Comparison of ENCODE assay signal across 25 mouse cellular contexts in the genomic region with DNA sequence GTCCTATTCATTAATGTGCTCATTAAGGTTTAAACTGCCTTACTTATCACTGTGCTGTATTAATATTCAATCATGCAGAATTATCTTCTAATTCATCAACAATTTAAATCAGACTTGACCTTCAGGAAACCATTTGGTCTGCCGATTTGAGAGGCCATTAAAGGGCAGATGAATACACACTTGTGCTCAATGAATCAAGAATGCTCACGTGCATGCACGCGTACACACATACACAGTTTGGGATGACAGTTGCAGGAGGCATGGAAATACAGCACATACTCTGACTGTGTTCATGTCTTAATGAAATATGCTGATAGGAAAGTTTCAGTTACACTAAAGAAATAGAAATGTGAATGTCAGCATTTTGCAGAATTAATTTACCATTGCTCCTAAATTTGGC.
DNase-seq lines count a peak whose midpoint lies in the region; ATAC-seq lines count a peak whose summit lies in the region.
"Had no signal": no experiment of that assay in that cellular context is flagged by ENCODE, and none has a peak within 500 bp of the region (broad histone marks: within the 10 kb centered on the region; RNA-seq: fewer than 3 reads in every experiment).

No protein-coding gene starts in this region.

- no peak overlapping the region for H3K4me3 ChIP-seq in forebrain, embryonic 14.5 days (ENCODE audit: low read depth, low read length)
- no peak overlapping the region for H3K4me3 ChIP-seq in forebrain, embryonic 11.5 days (ENCODE audit: low read depth, low read length)
- H3K4me3 ChIP-seq in forebrain, embryonic 16.5 days (replicated peaks; ENCODE audit: low read length) = no peak overlapping the region
- H3K4me3 ChIP-seq: heart, embryonic 12.5 days; heart, embryonic 15.5 days; hindbrain, embryonic 10.5 days; hindbrain, embryonic 13.5 days had no signal

- ATAC-seq in forebrain, embryonic 14.5 days = peak; percentile 73
- ATAC-seq in forebrain, embryonic 11.5 days (replicated peaks; ENCODE audit: low FRiP score) = no peak
- peak; percentile 71 for ATAC-seq in forebrain, embryonic 16.5 days
- ATAC-seq: intestine, postnatal 0 days had no signal

- no peaks in the 10 kb centered on the region for H3K27me3 ChIP-seq in forebrain, embryonic 14.5 days (replicated peaks; ENCODE audit: control insufficient read depth, insufficient read depth, low read length)
- no peaks in the 10 kb centered on the region for H3K27me3 ChIP-seq in forebrain, embryonic 11.5 days (ENCODE audit: control insufficient read depth, insufficient read depth, low read length)
- H3K27me3 ChIP-seq in forebrain, embryonic 16.5 days (replicated peaks; ENCODE audit: control insufficient read depth, insufficient read depth, low read length) = no peaks in the 10 kb centered on the region
- H3K27me3 ChIP-seq: CH12.LX; heart, embryonic 12.5 days; heart, embryonic 15.5 days; hindbrain, embryonic 13.5 days had no signal

- no peak overlapping the region for H3K9ac ChIP-seq in forebrain, embryonic 14.5 days (ENCODE audit: low read length)
- H3K9ac ChIP-seq in forebrain, embryonic 11.5 days (ENCODE audit: low read length) = no peak overlapping the region
- no peak overlapping the region for H3K9ac ChIP-seq in forebrain, embryonic 16.5 days (replicated peaks; ENCODE audit: low read depth, low read length)
- H3K9ac ChIP-seq: heart, embryonic 12.5 days; heart, embryonic 15.5 days; hindbrain, embryonic 13.5 days had no signal

- H3K36me3 ChIP-seq in forebrain, embryonic 14.5 days (ENCODE audit: control insufficient read depth, insufficient read depth, low read length) = no peaks in the 10 kb centered on the region
- no peaks in the 10 kb centered on the region for H3K36me3 ChIP-seq in forebrain, embryonic 11.5 days (ENCODE audit: control insufficient read depth, insufficient read depth, low read length)
- H3K36me3 ChIP-seq in forebrain, embryonic 16.5 days (ENCODE audit: control insufficient read depth, insufficient read depth) = no peaks in the 10 kb centered on the region
- H3K36me3 ChIP-seq: G1E; heart, embryonic 12.5 days; heart, embryonic 15.5 days; hindbrain, embryonic 10.5 days; hindbrain, embryonic 13.5 days had no signal

- no peak overlapping the region for H3K4me2 ChIP-seq in forebrain, embryonic 14.5 days (ENCODE audit: low read length)
- H3K4me2 ChIP-seq in forebrain, embryonic 11.5 days (ENCODE audit: low read depth, low read length, severe bottlenecking) = no peak overlapping the region
- no peak overlapping the region for H3K4me2 ChIP-seq in forebrain, embryonic 16.5 days (ENCODE audit: low read length)
- H3K4me2 ChIP-seq: heart, embryonic 12.5 days; heart, embryonic 15.5 days; hindbrain, embryonic 13.5 days had no signal

- H3K27ac ChIP-seq in forebrain, embryonic 14.5 days (ENCODE audit: low read depth, low read length) = no peak overlapping the region
- no peak overlapping the region for H3K27ac ChIP-seq in forebrain, embryonic 11.5 days (ENCODE audit: low read depth, low read length)
- no peak overlapping the region for H3K27ac ChIP-seq in forebrain, embryonic 16.5 days (ENCODE audit: low read length)
- H3K27ac ChIP-seq: heart, embryonic 15.5 days; hindbrain, embryonic 10.5 days; hindbrain, embryonic 13.5 days had no signal

- peak; percentile 48 for DNase-seq in forebrain, embryonic 14.5 days (ENCODE audit: low spot score)
- DNase-seq in forebrain, embryonic 11.5 days (ENCODE audit: low spot score) = no peak
- peak; percentile 19 for DNase-seq in Muller cell, postnatal 12 days (ENCODE audit: inconsistent ontology term)
- peak; percentile 57 for DNase-seq in retina, postnatal 1 day
- no peak for DNase-seq in neural tube, embryonic 10.5 days (ENCODE audit: extremely low spot score, low spot score)
- no peak for DNase-seq in embryo, embryonic 10 days (ENCODE audit: low spot score)
- DNase-seq: adrenal gland, adult 2 months; adrenal gland, postnatal 14 days; B cell, adult 2 months; cerebellum, adult 11-12 months; cerebellum, adult 8-10 months; cerebellum, postnatal 10 days; cerebellum, postnatal 36 days; gastrocnemius, postnatal 25 days; heart, adult 18-20 months; heart, postnatal 10 days; heart, postnatal 36 days had no signal

- H3K9me3 ChIP-seq in forebrain, embryonic 14.5 days (replicated peaks; ENCODE audit: control insufficient read depth, low read length) = no peaks in the 10 kb centered on the region
- no peaks in the 10 kb centered on the region for H3K9me3 ChIP-seq in forebrain, embryonic 11.5 days (ENCODE audit: control insufficient read depth, low read length)
- H3K9me3 ChIP-seq in forebrain, embryonic 16.5 days (ENCODE audit: control insufficient read depth, low read length) = no peaks in the 10 kb centered on the region
- H3K9me3 ChIP-seq: G1E; heart, embryonic 12.5 days; heart, embryonic 15.5 days; hindbrain, embryonic 10.5 days; hindbrain, embryonic 13.5 days had no signal

- peaks cover 3% of the 10 kb centered on the region; the same call in 1 of the 2 replicates for H3K4me1 ChIP-seq in forebrain, embryonic 14.5 days (ENCODE audit: control insufficient read depth, insufficient read depth, low read length)
- H3K4me1 ChIP-seq in forebrain, embryonic 11.5 days (replicated peaks; ENCODE audit: control insufficient read depth, insufficient read depth, low read length) = no peaks in the 10 kb centered on the region
- H3K4me1 ChIP-seq in forebrain, embryonic 16.5 days (replicated peaks; ENCODE audit: control insufficient read depth, insufficient read depth, low read length) = peaks cover 5% of the 10 kb centered on the region
- H3K4me1 ChIP-seq: heart, embryonic 12.5 days; heart, embryonic 15.5 days; hindbrain, embryonic 10.5 days had no signal

- whole genome bisulfite sequencing in forebrain, embryonic 14.5 days = 25% methylated on average over 4 of the region's 4 CpGs
- WGBS in forebrain, embryonic 11.5 days = 60% methylated on average over 4 of the region's 4 CpGs
- 27% methylated on average over 4 of the region's 4 CpGs for WGBS in forebrain, embryonic 16.5 days

Comparison
In these comparisons a context has a peak if more than half of its experiments do, and no peak if none do; other contexts are left out.
1. DNase-seq: peak in forebrain, embryonic 14.5 days (single experiment), Muller cell, postnatal 12 days (single experiment) and retina, postnatal 1 day (single experiment); none in forebrain, embryonic 11.5 days (single experiment), neural tube, embryonic 10.5 days (single experiment) and embryo, embryonic 10 days (single experiment).